Mouse (Mus musculus) adrenal gland, postnatal 25 days (tissue): Measurements from ENCODE around the gene Gps2. TPM values are rescaled to one million over a fixed set of nuclear protein-coding genes. Genes with fewer than 3 reads are reported as not detected.
"Not testable (repeated sequence)": the region's sequence is repeated elsewhere in the genome, so short reads cannot be mapped to it uniquely, and the experiment has no call there.

Experiments
- DNase-seq: peaks from one replicate; pipeline ENCODE4 v3.0.0; 2021; ENCODE audit warnings: mixed read lengths
- total RNA-seq: library from RNA; stranded (reverse); gene quantifications from 2 replicates; pipeline ENCODE4 v1.2.3, GENCODE M21; 2021

Gene Gps2
- total RNA-seq, 1 experiment from 2014 or later = 62.5 TPM

- no peak for DNase-seq
These were observed 23.1 kb downstream of the Gps2 start for GRCm38 (mm10) chr11:69936714-69937347.

- DNase-seq = peak; percentile 53
These were observed 23.7 kb downstream of the Gps2 start for GRCm38 (mm10) chr11:69937385-69937784.

GRCm38 (mm10) chr11:69937834-69938233, 24.1 kb downstream of the Gps2 start:
- no peak for DNase-seq

- DNase-seq = no peak
These were observed 24.8 kb downstream of the Gps2 start for GRCm38 (mm10) chr11:69938401-69938979.

GRCm38 (mm10) chr11:69939181-69939580, 25.5 kb downstream of the Gps2 start:
- DNase-seq = no peak

- DNase-seq = no peak
These were observed 26.0 kb downstream of the Gps2 start for GRCm38 (mm10) chr11:69939731-69940130.

GRCm38 (mm10) chr11:69940962-69941361, 27.3 kb downstream of the Gps2 start:
- DNase-seq = no peak

GRCm38 (mm10) chr11:69945216-69945615, 31.5 kb downstream of the Gps2 start:
- DNase-seq = peak; percentile 53

- no peak for DNase-seq
These were observed 32.6 kb downstream of the Gps2 start for GRCm38 (mm10) chr11:69945997-69946891.

- DNase-seq = peak; percentile 57
These were observed 33.8 kb downstream of the Gps2 start for GRCm38 (mm10) chr11:69947337-69948065.

- peak; percentile 95 for DNase-seq
These were observed 34.5 kb downstream of the Gps2 start, which contains the start of gene Slc2a4 for GRCm38 (mm10) chr11:69948066-69948762. Slc2a4 (minus strand) TSS chr11:69948188.

- DNase-seq = peak; percentile 83
These were observed 35.1 kb downstream of the Gps2 start for GRCm38 (mm10) chr11:69948763-69949150.

- no peak for DNase-seq
These were observed 37.2 kb downstream of the Gps2 start for GRCm38 (mm10) chr11:69950807-69951459.

GRCm38 (mm10) chr11:69952274-69952673, 38.6 kb downstream of the Gps2 start:
- no peak for DNase-seq

GRCm38 (mm10) chr11:69953267-69953915, 39.7 kb downstream of the Gps2 start:
- no peak for DNase-seq

GRCm38 (mm10) chr11:69955618-69956017, 41.9 kb downstream of the Gps2 start:
- DNase-seq = not testable (repeated sequence)

- DNase-seq = no peak
These were observed 42.5 kb downstream of the Gps2 start for GRCm38 (mm10) chr11:69956218-69956617.

GRCm38 (mm10) chr11:69960616-69961015, 46.9 kb downstream of the Gps2 start:
- no peak for DNase-seq

GRCm38 (mm10) chr11:69961841-69962240, 48.2 kb downstream of the Gps2 start:
- no peak for DNase-seq

GRCm38 (mm10) chr11:69964650-69965270, 51.1 kb downstream of the Gps2 start, which contains the start of gene Cldn7:
Cldn7 (plus strand) TSS chr11:69964779.
- no peak for DNase-seq
